Mouse (Mus musculus) intestine, embryonic 15.5 days (tissue): ENCODE results near the gene Ttc25. TPM values are rescaled to one million over a fixed set of nuclear protein-coding genes. Genes with fewer than 3 reads are reported as not detected.
A peak's percentile ranks its signal among the peaks of the same experiment; 100 is the strongest.
"Not testable (repeated sequence)": the region's sequence is repeated elsewhere in the genome, so short reads cannot be mapped to it uniquely, and the experiment has no call there.

Experiments used
- ATAC-seq: fragments of 200-750 bp; cut with Nextera tagmentation; 2 replicates; pipeline ENCODE4 v1.8.0; 2017; ENCODE audit warnings: moderate TSS enrichment, moderate library complexity
- H3K27ac ChIP-seq: fragments of 300-500 bp; sonication (generic); 2 replicates; pipeline ENCODE4 v1.5.1; 2015; ENCODE audit warnings: mild to moderate bottlenecking, inconsistent platforms
- H3K27me3 ChIP-seq: fragments of 300-500 bp; sonication (generic); replicated peaks from 2 replicates; pipeline ENCODE4 v1.6.1; 2015; ENCODE audit warnings: inconsistent platforms
- H3K36me3 ChIP-seq: fragments of 300-500 bp; sonication (generic); 2 replicates; pipeline ENCODE4 v1.6.1; 2015; ENCODE audit warnings: inconsistent platforms
- H3K4me1 ChIP-seq: fragments of 300-500 bp; sonication (generic); replicated peaks from 2 replicates; pipeline ENCODE4 v1.6.1; 2015; ENCODE audit warnings: inconsistent platforms
- H3K4me2 ChIP-seq: fragments of 300-500 bp; sonication (generic); replicated peaks from 2 replicates; pipeline ENCODE4 v1.6.1; 2015; ENCODE audit warnings: mild to moderate bottlenecking, inconsistent platforms
- H3K4me3 ChIP-seq: fragments of 300-500 bp; sonication (generic); replicated peaks from 2 replicates; pipeline ENCODE4 v1.5.1; 2015; ENCODE audit warnings: inconsistent platforms
- H3K9ac ChIP-seq: fragments of 300-500 bp; sonication (generic); 2 replicates; pipeline ENCODE4 v1.6.1; 2015; ENCODE audit warnings: inconsistent platforms
- H3K9me3 ChIP-seq: fragments of 300-500 bp; sonication (generic); 2 replicates; pipeline ENCODE4 v1.6.1; 2016; ENCODE audit warnings: inconsistent platforms
- WGBS: fragments of 180-500 bp; shearing (Covaris S2); methylation state at CpG from one replicate; pipeline ENCODE4 v1.1.7; 2015; 5-methylcytosine and 5-hydroxymethylcytosine counted together
- polyA plus RNA-seq: library from polyadenylated mRNA; unstranded; fragments of >200 nt; fragmentation: Nextera tagmentation; extraction: Ambion mirVana; gene quantifications from 2 replicates; pipeline ENCODE4 v1.2.1, GENCODE M21; 2015

Gene Ttc25
- polyA plus RNA-seq, 1 experiment from 2014 or later, result 0.20 TPM

GRCm38 (mm10) chr11:100534821-100535220 is 10.6 kb upstream of the Ttc25 start:
- H3K27ac ChIP-seq, H3K4me3 ChIP-seq, ATAC-seq, H3K4me1 ChIP-seq, H3K4me2 ChIP-seq, H3K27me3 ChIP-seq, H3K9me3 ChIP-seq, H3K9ac ChIP-seq, H3K36me3 ChIP-seq: not testable (repeated sequence)
- WGBS, result 85% methylated on average over 6 of the region's 6 CpGs

- ATAC-seq, result no peak
- H3K4me2 ChIP-seq, result no peak overlapping the region
Observed at GRCm38 (mm10) chr11:100535996-100536395, 9.4 kb upstream of the Ttc25 start.

GRCm38 (mm10) chr11:100536466-100536865 is 8.9 kb upstream of the Ttc25 start:
- Histone ChIP-seq H3K4me1 (no peaks in the 10 kb centered on the region), H3K4me2 (no peak overlapping the region), H3K27me3 (no peaks in the 10 kb centered on the region), H3K36me3 (no peaks in the 10 kb centered on the region), H3K4me3 (no peak overlapping the region), H3K9ac (no peak overlapping the region), H3K9me3 (no peaks in the 10 kb centered on the region), H3K27ac (no peak overlapping the region)
- ATAC-seq, result no peak

More at GRCm38 (mm10) chr11:100535996-100536395, 9.4 kb upstream of the Ttc25 start:
- Histone ChIP-seq H3K4me1 (no peaks in the 10 kb centered on the region), H3K9ac (no peak overlapping the region), H3K27me3 (no peaks in the 10 kb centered on the region), H3K36me3 (no peaks in the 10 kb centered on the region), H3K27ac (no peak overlapping the region), H3K4me3 (no peak overlapping the region), H3K9me3 (no peaks in the 10 kb centered on the region)
- 81% methylated on average over 1 of the region's 1 CpGs for WGBS

GRCm38 (mm10) chr11:100540966-100541365 is 4.4 kb upstream of the Ttc25 start:
- H3K4me3 ChIP-seq, result no peak overlapping the region
- no peak overlapping the region for H3K9ac ChIP-seq
- no peak for ATAC-seq
- no peaks in the 10 kb centered on the region for H3K9me3 ChIP-seq
- peaks cover 6% of the 10 kb centered on the region for H3K4me1 ChIP-seq
- no peak overlapping the region for H3K4me2 ChIP-seq
- H3K27me3 ChIP-seq, result no peaks in the 10 kb centered on the region
- no peaks in the 10 kb centered on the region for H3K36me3 ChIP-seq
- 33% methylated on average over 6 of the region's 6 CpGs for WGBS
- H3K27ac ChIP-seq, result no peak overlapping the region

GRCm38 (mm10) chr11:100541577-100541976 is 3.8 kb upstream of the Ttc25 start:
- no peaks in the 10 kb centered on the region for H3K9me3 ChIP-seq
- 69% methylated on average over 2 of the region's 2 CpGs for WGBS
- no peak overlapping the region for H3K27ac ChIP-seq
- no peak overlapping the region for H3K4me3 ChIP-seq
- no peak overlapping the region for H3K9ac ChIP-seq
- H3K4me2 ChIP-seq, result no peak overlapping the region
- no peaks in the 10 kb centered on the region for H3K36me3 ChIP-seq
- ATAC-seq, result no peak
- H3K4me1 ChIP-seq, result peaks cover 6% of the 10 kb centered on the region
- no peaks in the 10 kb centered on the region for H3K27me3 ChIP-seq

GRCm38 (mm10) chr11:100545746-100546085 is 309 bp downstream of the Ttc25 start:
- peak; percentile 60; the same call in 1 of the 2 replicates for ATAC-seq
- WGBS, result 27% methylated on average over 7 of the region's 7 CpGs
- Histone ChIP-seq H3K9me3 (no peaks in the 10 kb centered on the region), H3K4me3 (peak overlapping the region; percentile 39), H3K36me3 (no peaks in the 10 kb centered on the region), H3K27me3 (no peaks in the 10 kb centered on the region), H3K4me1 (peaks cover 6% of the 10 kb centered on the region), H3K27ac (no peak overlapping the region), H3K4me2 (peak overlapping the region; percentile 85), H3K9ac (peak overlapping the region; percentile 43)

GRCm38 (mm10) chr11:100546955-100547354 is 1.5 kb downstream of the Ttc25 start:
- Histone ChIP-seq H3K9ac (no peak overlapping the region), H3K4me1 (peaks cover 6% of the 10 kb centered on the region), H3K4me3 (no peak overlapping the region), H3K36me3 (no peaks in the 10 kb centered on the region), H3K4me2 (no peak overlapping the region), H3K9me3 (no peaks in the 10 kb centered on the region), H3K27me3 (no peaks in the 10 kb centered on the region), H3K27ac (no peak overlapping the region)
- WGBS, result 83% methylated on average over 6 of the region's 6 CpGs
- ATAC-seq, result no peak

GRCm38 (mm10) chr11:100548141-100548540 is 2.7 kb downstream of the Ttc25 start:
- H3K27ac ChIP-seq, result no peak overlapping the region
- no peak overlapping the region for H3K4me2 ChIP-seq
- no peaks in the 10 kb centered on the region for H3K36me3 ChIP-seq
- peaks cover 6% of the 10 kb centered on the region for H3K4me1 ChIP-seq
- H3K9me3 ChIP-seq, result no peaks in the 10 kb centered on the region
- no peaks in the 10 kb centered on the region for H3K27me3 ChIP-seq
- no peak overlapping the region for H3K4me3 ChIP-seq
- WGBS, result 72% methylated on average over 6 of the region's 6 CpGs
- ATAC-seq, result no peak
- no peak overlapping the region for H3K9ac ChIP-seq

GRCm38 (mm10) chr11:100549466-100549865 is 4.1 kb downstream of the Ttc25 start:
- Histone ChIP-seq H3K27ac (no peak overlapping the region), H3K36me3 (no peaks in the 10 kb centered on the region), H3K4me1 (peaks cover 6% of the 10 kb centered on the region), H3K4me2 (no peak overlapping the region), H3K9ac (no peak overlapping the region), H3K9me3 (no peaks in the 10 kb centered on the region), H3K27me3 (no peaks in the 10 kb centered on the region), H3K4me3 (no peak overlapping the region)
- WGBS, result 77% methylated on average over 8 of the region's 8 CpGs
- no peak for ATAC-seq

- ATAC-seq, result no peak
- WGBS, result 75% methylated on average over 6 of the region's 6 CpGs
- H3K4me1 ChIP-seq, result peaks cover 2% of the 10 kb centered on the region
- H3K4me3 ChIP-seq, result no peak overlapping the region
- H3K9ac ChIP-seq, result no peak overlapping the region
- no peak overlapping the region for H3K27ac ChIP-seq
- no peaks in the 10 kb centered on the region for H3K9me3 ChIP-seq
- no peak overlapping the region for H3K4me2 ChIP-seq
- H3K27me3 ChIP-seq, result no peaks in the 10 kb centered on the region
- no peaks in the 10 kb centered on the region for H3K36me3 ChIP-seq
Observed at GRCm38 (mm10) chr11:100550101-100550500, 4.7 kb downstream of the Ttc25 start.

GRCm38 (mm10) chr11:100552842-100553241 is 7.4 kb downstream of the Ttc25 start:
- H3K27ac ChIP-seq, result no peak overlapping the region
- ATAC-seq, result no peak
- no peaks in the 10 kb centered on the region for H3K27me3 ChIP-seq
- H3K36me3 ChIP-seq, result no peaks in the 10 kb centered on the region
- H3K4me3 ChIP-seq, result no peak overlapping the region
- no peaks in the 10 kb centered on the region for H3K9me3 ChIP-seq
- 86% methylated on average over 4 of the region's 4 CpGs for WGBS
- H3K4me2 ChIP-seq, result no peak overlapping the region
- no peaks in the 10 kb centered on the region for H3K4me1 ChIP-seq
- no peak overlapping the region for H3K9ac ChIP-seq

- Histone ChIP-seq H3K4me2 (peak overlapping the region; percentile 42), H3K4me1 (no peaks in the 10 kb centered on the region), H3K36me3 (no peaks in the 10 kb centered on the region), H3K9ac (no peak overlapping the region), H3K27me3 (no peaks in the 10 kb centered on the region), H3K27ac (no peak overlapping the region), H3K4me3 (peak overlapping the region; percentile 16; the same call in 1 of the 2 replicates), H3K9me3 (no peaks in the 10 kb centered on the region)
- WGBS, result 21% methylated on average over 11 of the region's 11 CpGs
- ATAC-seq, result peak; percentile 77
Observed at GRCm38 (mm10) chr11:100555583-100555982, 10.2 kb downstream of the Ttc25 start.

GRCm38 (mm10) chr11:100557563-100557962 is 12.2 kb downstream of the Ttc25 start:
- no peaks in the 10 kb centered on the region for H3K27me3 ChIP-seq
- WGBS, result 81% methylated on average over 3 of the region's 3 CpGs
- H3K9ac ChIP-seq, result no peak overlapping the region
- no peaks in the 10 kb centered on the region for H3K36me3 ChIP-seq
- H3K27ac ChIP-seq, result no peak overlapping the region
- H3K9me3 ChIP-seq, result no peaks in the 10 kb centered on the region
- ATAC-seq, result no peak
- no peak overlapping the region for H3K4me3 ChIP-seq
- no peak overlapping the region for H3K4me2 ChIP-seq
- H3K4me1 ChIP-seq, result no peaks in the 10 kb centered on the region
